Mouse (Mus musculus) right cerebral cortex, postnatal 4 days (tissue): ENCODE measurements at regions not wholly inside any gene's neighbourhood (a gene's known extent, or its start where the extent isn't known, plus 50 kb on each side); places are given as distances from the start of the nearest gene placed in this dataset.
"Not testable (repeated sequence)": the region's sequence is repeated elsewhere in the genome, so short reads cannot be mapped to it uniquely, and the experiment has no call there.

Experiments used
- DNase-seq: peaks from one replicate; pipeline ENCODE4 v3.0.0-alpha.2; 2022

DNA sequence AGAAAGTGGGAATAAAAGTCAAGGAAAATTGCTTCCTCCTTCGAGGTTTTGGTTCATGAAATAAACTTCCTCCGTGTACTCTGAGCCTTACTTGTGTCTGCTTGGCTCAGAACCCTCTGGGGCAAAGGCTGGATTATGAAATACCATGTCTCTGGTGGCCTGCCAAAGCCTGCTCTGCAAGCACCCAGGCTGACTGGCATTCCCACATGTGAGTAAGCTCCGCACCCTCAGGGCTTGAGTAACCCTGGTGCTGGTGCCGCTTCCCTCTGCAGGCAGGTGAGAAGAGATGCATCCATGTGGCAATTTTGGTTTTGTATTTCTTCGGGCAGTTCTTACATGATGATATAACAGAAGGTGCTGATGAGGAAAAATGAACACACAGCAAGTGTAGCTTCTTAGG is 66.0 kb downstream of the Nr2f2 start:
- no peak for DNase-seq

DNA sequence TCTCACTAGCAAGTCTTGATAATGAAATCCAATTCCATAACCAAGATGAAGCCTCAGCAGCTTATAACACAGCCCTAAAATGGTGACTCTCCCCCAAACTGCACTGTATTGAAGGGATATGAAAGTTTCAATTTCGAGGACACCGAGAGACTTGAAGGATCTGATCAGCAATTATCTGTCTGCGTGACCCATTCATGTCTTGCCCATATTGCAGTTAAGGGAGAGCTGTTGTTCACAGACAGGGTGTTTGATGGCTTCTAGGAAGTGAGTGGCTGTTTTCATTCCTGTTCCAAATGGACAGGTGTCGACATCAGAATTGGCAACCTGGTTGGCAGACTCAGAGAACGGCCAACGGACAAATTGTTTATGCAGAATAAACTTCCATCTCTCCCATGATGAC is 75.1 kb downstream of the Nr2f2 start:
- no peak for DNase-seq

- no peak for DNase-seq
Observed at GRCm38 (mm10) chr7:70290733-70291320, 75.7 kb downstream of the Nr2f2 start.

DNA sequence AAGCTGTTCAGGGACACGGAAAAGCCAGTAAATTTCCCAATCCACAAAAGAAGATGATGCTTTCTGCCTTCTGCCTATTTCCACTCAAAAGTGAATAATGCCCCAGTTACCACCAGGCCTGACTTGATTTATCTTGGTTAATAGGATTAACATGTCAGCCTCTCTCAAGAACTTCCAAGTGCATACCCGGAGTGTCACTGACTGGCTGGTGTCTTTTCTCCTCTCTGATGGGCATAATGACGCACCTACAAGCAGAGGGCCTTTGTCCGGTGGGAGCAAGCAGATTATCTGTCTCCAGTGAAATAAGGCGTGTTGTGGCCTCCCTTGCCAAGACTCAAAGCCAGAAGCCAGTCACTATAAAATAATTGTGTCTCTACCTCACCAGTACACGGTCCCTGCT is 76.3 kb downstream of the Nr2f2 start:
- no peak for DNase-seq

DNA sequence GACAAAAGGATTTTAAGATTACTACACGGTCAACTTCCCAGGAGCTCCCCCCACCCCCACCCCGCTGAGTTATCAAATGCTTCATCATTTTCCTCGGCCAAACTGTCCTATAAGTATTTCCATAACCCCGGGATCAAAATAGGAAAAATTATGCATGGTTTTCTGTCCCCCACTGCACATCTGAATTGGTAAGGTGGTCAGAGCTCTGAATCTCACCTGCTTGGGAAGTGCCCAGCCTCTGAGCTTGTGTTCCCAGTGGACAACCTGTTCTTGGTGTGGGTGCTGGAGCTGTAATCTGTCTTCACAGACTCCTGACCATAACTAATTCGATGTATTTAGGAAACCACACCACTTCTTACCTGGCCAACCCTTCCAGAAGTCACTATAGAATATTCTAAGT is 77.9 kb downstream of the Nr2f2 start:
- DNase-seq: no peak

GRCm38 (mm10) chr7:70287891-70288421 is 78.6 kb downstream of the Nr2f2 start:
- peak; percentile 7 for DNase-seq

GRCm38 (mm10) chr7:70286836-70287355 is 79.6 kb downstream of the Nr2f2 start:
- DNase-seq: no peak

GRCm38 (mm10) chr7:70285344-70285743 is 81.2 kb downstream of the Nr2f2 start:
- no peak for DNase-seq

DNA sequence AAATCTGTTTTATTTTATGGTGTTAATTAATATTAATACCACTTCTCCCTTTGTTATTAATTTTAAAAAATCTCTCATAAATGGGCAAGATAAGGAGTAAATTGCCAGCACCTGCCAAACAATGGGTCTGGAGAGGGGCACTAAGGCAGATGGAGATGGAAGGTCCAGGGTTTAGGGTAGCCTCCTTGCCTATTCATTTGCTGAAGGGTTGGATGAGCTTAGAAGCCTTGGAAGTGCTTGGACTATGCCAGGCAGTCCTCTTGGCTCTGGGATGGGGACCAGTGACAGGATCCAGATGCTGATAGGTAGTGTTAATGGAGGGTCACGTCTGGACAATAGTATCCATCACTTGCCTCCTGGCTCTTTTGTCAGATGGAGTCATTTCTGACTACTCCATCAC is 82.7 kb downstream of the Nr2f2 start:
- no peak for DNase-seq

GRCm38 (mm10) chr7:70283166-70283565 is 83.4 kb downstream of the Nr2f2 start:
- no peak for DNase-seq

- DNase-seq: no peak
Observed at GRCm38 (mm10) chr7:70281891-70282515, 84.5 kb downstream of the Nr2f2 start.

DNA sequence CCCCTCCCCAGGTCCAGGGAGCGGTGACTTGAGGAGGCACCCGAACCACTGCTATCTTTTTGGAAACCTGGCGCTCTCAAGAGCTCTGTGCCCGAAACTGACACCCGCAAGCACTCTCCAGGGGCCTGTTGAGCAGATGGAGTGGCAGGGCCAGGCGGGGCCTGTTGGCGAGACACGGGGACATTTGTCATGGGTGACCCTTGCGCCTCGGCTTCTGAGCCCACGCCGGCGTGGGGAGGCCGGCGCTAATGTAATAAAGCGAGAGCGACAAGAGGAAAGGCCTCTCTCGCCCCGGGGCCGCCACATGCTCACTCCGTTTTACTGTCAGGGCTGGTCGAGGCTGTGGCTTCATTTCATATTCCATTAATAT is 85.2 kb downstream of the Nr2f2 start:
- no peak for DNase-seq

DNA sequence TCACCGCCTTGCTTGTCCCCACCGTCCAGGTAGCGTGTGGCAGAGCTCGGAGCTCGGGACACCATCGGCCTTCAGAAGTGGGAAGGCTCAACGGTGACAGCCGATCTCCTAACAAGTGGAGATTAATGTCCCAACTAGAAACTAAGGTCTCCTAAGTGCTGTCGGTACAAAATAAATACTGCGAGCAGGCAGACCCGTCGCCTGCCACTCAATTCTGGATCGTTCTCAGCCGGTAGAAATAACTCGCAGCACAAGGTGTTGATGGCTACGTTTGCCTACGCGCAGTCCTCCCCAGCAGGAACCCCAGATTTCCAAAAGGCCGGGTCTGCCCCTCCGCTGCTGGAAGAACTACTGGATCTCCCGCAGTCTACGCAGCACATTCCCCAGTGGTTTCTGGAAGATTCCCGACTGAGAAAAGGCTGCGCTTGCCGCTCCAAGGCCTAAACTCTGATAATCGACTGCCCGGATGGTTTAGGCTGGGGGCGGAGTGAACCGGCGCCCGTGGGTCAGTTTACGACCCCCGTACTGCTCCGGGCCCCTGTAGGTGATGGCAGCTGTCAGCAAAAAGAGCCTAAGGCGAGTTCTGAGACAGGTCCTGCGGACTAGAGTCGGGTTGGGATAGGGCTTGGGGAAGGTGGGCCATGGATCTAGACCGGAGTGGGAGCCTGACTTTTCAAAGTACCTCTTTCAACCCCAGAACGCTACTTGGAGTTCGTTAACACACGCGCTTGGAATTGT is 85.7 kb downstream of the Nr2f2 start:
- DNase-seq: peak; percentile 13

GRCm38 (mm10) chr7:70279927-70280642 is 86.5 kb downstream of the Nr2f2 start:
- DNase-seq: no peak

- DNase-seq: no peak
Observed at GRCm38 (mm10) chr7:70279101-70279500, 87.4 kb downstream of the Nr2f2 start.

- DNase-seq: no peak
Observed at GRCm38 (mm10) chr7:70276078-70276477, 90.5 kb downstream of the Nr2f2 start.

GRCm38 (mm10) chr7:70274312-70274711 is 92.2 kb downstream of the Nr2f2 start:
- no peak for DNase-seq

DNA sequence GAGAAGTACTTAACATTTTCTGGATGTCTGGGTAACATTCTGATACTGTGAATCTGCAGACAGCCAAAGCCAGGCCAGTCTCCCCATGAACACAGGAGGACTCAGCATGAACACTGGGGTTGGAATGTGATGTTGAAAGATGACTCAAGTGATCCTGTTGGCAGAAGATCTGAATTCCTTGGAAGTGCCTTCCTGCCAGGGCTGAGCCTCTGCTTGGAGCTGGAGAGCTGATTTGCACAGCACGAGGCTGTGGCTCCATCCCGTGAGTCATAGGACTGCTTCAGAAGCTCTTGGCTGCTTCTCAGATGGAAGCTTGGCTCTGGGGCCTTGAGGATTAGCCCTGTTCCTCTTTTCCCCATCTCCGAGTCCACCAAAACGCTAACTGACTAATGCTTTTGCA is 99.5 kb downstream of the Nr2f2 start:
- no peak for DNase-seq

GRCm38 (mm10) chr7:70256806-70257205 is 109.7 kb downstream of the Nr2f2 start:
- DNase-seq: no peak

- DNase-seq: no peak
Observed at GRCm38 (mm10) chr7:70255072-70255471, 111.5 kb downstream of the Nr2f2 start.

GRCm38 (mm10) chr7:70253275-70253674 is 113.3 kb downstream of the Nr2f2 start:
- no peak for DNase-seq

GRCm38 (mm10) chr7:70239059-70239458 is 127.5 kb downstream of the Nr2f2 start:
- DNase-seq: not testable (repeated sequence)

DNA sequence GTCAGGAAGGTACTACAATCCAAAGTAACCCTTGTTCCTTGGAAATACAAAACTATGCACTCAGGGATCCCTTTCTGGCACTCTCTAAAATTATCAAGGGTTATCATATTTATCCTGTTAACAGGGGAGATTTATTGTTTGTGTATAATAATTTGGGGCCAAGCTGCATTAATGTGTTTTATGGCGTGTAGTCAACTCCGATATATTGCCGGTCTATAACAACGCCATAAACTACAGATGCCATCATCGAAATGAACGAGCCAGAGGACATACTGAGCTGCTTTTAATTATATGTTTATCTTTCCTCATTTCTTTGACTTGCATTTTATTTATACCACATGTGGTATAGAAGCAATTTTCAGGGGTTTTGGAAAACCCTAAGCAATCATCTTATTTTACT is 147.2 kb downstream of the Nr2f2 start:
- DNase-seq: no peak
